Mouse (Mus musculus) cerebellum, postnatal 25 days (tissue): ENCODE measurements around the gene Tmem30b.

ENCODE experiments used
- DNase-seq, 2 experiments: peaks; one replicate each; pipeline ENCODE4 v3.0.0; 2021; ENCODE audit warnings: mixed read lengths in 2 of 2

Gene Tmem30b

GRCm38 (mm10) chr12:73517022-73517709 lies 29.0 kb downstream of the Tmem30b start:
- DNase-seq = peak; percentile 75 to 80

GRCm38 (mm10) chr12:73516516-73516915 lies 29.7 kb downstream of the Tmem30b start:
- no peak for DNase-seq

GRCm38 (mm10) chr12:73514722-73515121 lies 31.5 kb downstream of the Tmem30b start:
- DNase-seq = no peak

- no peak for DNase-seq
Measured at GRCm38 (mm10) chr12:73513958-73514357, 32.2 kb downstream of the Tmem30b start.

- DNase-seq = no peak
Measured at GRCm38 (mm10) chr12:73511467-73512047, 34.6 kb downstream of the Tmem30b start.

GRCm38 (mm10) chr12:73507105-73507504 lies 39.1 kb downstream of the Tmem30b start:
- DNase-seq = no peak

- DNase-seq = no peak
Measured at GRCm38 (mm10) chr12:73506648-73507047, 39.5 kb downstream of the Tmem30b start.

GRCm38 (mm10) chr12:73500689-73501326 lies 45.4 kb downstream of the Tmem30b start:
- DNase-seq = no peak

GRCm38 (mm10) chr12:73495172-73495571 lies 51.0 kb downstream of the Tmem30b start:
- no peak for DNase-seq

- no peak for DNase-seq
Measured at GRCm38 (mm10) chr12:73493929-73494530, 52.2 kb downstream of the Tmem30b start.
